Mouse (Mus musculus) MEL (cell line): ENCODE results near the gene Cfi. TPM values are rescaled to one million over a fixed set of nuclear protein-coding genes. Genes with fewer than 3 reads are reported as not detected.

Experiments
- polyA plus RNA-seq, 2 experiments: library from polyadenylated mRNA; stranded (reverse) in 1 of 2; unstranded in 1 of 2; fragments of >175 nt in 1 of 2; fragments of >200 nt in 1 of 2; gene quantifications; 2 replicates each; pipeline versions ENCODE4 v1.2.1 to v1.2.4; 2012; ENCODE audit warnings: low replicate concordance in 2 of 2, low read depth in 1 of 2; ENCODE audit not compliant: insufficient read length in 2 of 2, insufficient read depth in 1 of 2, missing spikeins in 1 of 2
- total RNA-seq: library from RNA; depleted of rRNA; stranded (reverse); fragments of 300-350 nt; gene quantifications from 2 replicates; pipeline ENCODE4 v1.2.3, GENCODE M21; 2012; rRNA removed

Cfi gene
- total and polyA plus RNA-seq, 3 experiments: 0.06 TPM; not detected in 2

Other genes starting within 250 kb of the Cfi start
- gene Egf, start 80.6 kb upstream of the Cfi start, total RNA-seq: 1.5 and 1.8 TPM in 2 replicates
- gene Egf, start 80.6 kb upstream of the Cfi start, polyA plus RNA-seq: 1 to 10 TPM in 1 of 2 experiments, not detected in 1; 3.1 TPM
- gene Lrit3, start 31.9 kb upstream of the Cfi start, total RNA-seq: not detected in 2 replicates
- not detected for gene Lrit3, start 31.9 kb upstream of the Cfi start, polyA plus RNA-seq
- 0.19 TPM in 1 of 2 replicates, not detected in the other for gene Rrh, start 13.3 kb upstream of the Cfi start, total RNA-seq
- gene Rrh, start 13.3 kb upstream of the Cfi start, polyA plus RNA-seq: under 1 TPM in 1 of 2 experiments, not detected in 1; 0.11 TPM
- gene Gar1, start 4.5 kb upstream of the Cfi start, total RNA-seq: 87.1 and 97.3 TPM in 2 replicates
- gene Gar1, start 4.5 kb upstream of the Cfi start, polyA plus RNA-seq: 100 to 1,000 TPM; 461 to 473 TPM
- gene Pla2g12a, start 42.7 kb downstream of the Cfi start, total RNA-seq: 93.5 and 101 TPM in 2 replicates
- gene Pla2g12a, start 42.7 kb downstream of the Cfi start, polyA plus RNA-seq: 100 to 1,000 TPM in 1 of 2 experiments, 10 to 100 TPM in 1; 89.8 to 251 TPM
- gene Casp6, start 65.5 kb downstream of the Cfi start, total RNA-seq: 8.7 and 9.3 TPM in 2 replicates
- 10 to 100 TPM in 1 of 2 experiments, not detected in 1; 34.2 TPM for gene Casp6, start 65.5 kb downstream of the Cfi start, polyA plus RNA-seq
- gene Mcub, start 134.3 kb downstream of the Cfi start, total RNA-seq: not detected in 2 replicates
- not detected for gene Mcub, start 134.3 kb downstream of the Cfi start, polyA plus RNA-seq
- 18.6 and 29.2 TPM in 2 replicates for gene Sec24b, start 225.7 kb downstream of the Cfi start, total RNA-seq
- gene Sec24b, start 225.7 kb downstream of the Cfi start, polyA plus RNA-seq: 10 to 100 TPM; 54.4 to 56.3 TPM